Mouse (Mus musculus) ES-E14 (cell line): ENCODE results near the gene C2cd4a.

Experiments
- HCFC1 ChIP-seq: IDR thresholded peaks from 2 replicates; pipeline ENCODE4 v1.6.1; 2012; ENCODE audit warnings: low read length, inconsistent platforms, borderline replicate concordance; ENCODE audit not compliant: insufficient read depth
- MAFK ChIP-seq: IDR thresholded peaks from 2 replicates; pipeline ENCODE4 v1.6.1; 2014; ENCODE audit warnings: mild to moderate bottlenecking, low read depth, low read length, inconsistent platforms; ENCODE audit not compliant: insufficient read depth
- ZNF384 ChIP-seq: IDR thresholded peaks from 2 replicates; pipeline ENCODE4 v1.6.1; 2012; ENCODE audit warnings: low read depth, low read length, inconsistent platforms

DNA sequence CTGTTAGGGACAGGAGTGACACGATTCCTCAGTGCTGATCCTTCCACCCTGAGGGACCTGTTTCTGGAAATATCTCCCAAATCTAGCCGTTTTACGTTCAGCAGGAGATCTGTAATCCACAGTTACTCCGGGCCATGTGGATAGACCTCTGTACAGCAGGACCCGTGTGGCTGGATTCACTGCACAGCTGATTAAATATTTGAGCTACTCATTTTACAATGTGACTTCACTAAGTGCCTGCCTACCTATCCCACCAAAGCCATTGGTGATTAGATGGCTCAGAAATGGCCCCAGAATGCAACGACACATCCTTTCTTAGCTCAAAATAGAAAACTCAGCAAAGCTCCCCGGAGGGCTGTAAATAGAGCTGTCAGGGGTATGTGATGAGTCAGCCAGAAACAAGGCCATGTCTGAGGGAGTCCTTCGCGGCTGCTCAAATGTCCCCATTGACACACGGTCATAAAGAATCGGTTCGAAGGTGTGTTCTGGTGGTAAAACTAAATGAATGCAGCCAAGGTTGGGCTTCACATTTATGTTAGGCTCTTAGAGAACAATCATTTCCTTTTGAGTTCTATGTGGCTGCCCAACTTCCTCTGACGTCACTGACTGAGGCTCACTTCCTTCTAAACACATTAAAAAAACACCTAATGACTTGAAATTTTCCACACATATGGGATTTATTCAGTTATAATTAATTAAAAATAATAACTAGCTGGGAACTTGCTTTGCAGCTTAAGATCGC lies 32.9 kb downstream of the C2cd4a start:
- TF ChIP-seq HCFC1: no peak
- no peak for TF ChIP-seq ZNF384
- TF ChIP-seq MAFK: 0 out of 2 replicates have a peak, but pooled peaks have one; percentile 23
